Mouse (Mus musculus) liver, postnatal 0 days (tissue): ENCODE results near the gene Uhrf1.

Experiments used
- CTCF ChIP-seq: sonication (generic); IDR thresholded peaks from 2 replicates; pipeline ENCODE4 v1.5.1; 2016; ENCODE audit warnings: antibody characterized with exemption, low read depth
- EP300 ChIP-seq: IDR thresholded peaks from 2 replicates; pipeline ENCODE4 v1.6.1; 2016; ENCODE audit warnings: antibody characterized with exemption, low read depth, mild to moderate bottlenecking

DNA sequence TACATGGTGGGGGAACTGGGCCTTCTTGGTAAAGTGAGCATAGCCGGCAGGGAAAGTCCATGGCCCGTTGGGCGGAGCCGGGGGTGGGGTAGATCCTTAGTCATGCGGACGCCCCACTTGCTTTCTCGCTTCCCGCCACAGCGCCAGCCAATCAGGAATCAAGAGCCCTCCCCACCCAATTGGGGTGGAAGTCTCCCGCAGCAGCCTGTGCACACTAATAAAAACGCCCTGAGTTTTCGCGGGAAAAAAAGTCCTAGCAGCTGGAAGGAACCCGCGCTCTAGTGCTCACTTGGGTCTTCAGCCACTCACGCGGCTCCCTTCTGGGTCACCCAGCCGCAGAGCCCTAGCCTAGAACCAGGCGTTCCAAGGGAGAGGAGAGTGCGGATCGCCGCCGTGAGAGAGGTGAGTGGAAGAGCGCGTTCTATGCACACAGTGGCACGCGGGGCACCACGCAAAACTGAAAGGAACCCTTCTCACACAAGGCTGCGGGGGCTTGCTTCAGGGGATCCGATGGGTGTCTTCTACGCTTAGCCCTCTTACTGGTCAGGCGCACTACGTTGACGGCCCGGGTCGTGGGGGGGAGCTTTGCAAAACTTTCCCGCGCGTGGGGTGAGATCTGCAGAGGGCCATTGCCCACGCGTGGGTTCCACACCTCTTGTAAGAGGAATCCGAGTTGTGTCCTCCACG, at the start of gene Uhrf1:
- TF ChIP-seq CTCF (no peak), EP300 (no peak)
